Mouse (Mus musculus): ENCODE results near the gene Sin3a. TPM values are rescaled to one million over a fixed set of nuclear protein-coding genes. Genes with fewer than 3 reads are reported as not detected.

The Sin3a gene
- polyA plus RNA-seq, 1 experiment from 2014 or later = 62.5 TPM

- H3K9me3 ChIP-seq (replicated peaks) = no peaks in the 10 kb centered on the region
- peaks cover 2% of the 10 kb centered on the region; the same call in 1 of the 2 replicates for H3K4me1 ChIP-seq
- 91% methylated on average over 17 of the region's 17 CpGs for WGBS
- no peak for DNase-seq (ENCODE audit: low spot score)
- peaks cover 74% of the 10 kb centered on the region for H3K36me3 ChIP-seq
- no peaks in the 10 kb centered on the region for H3K27me3 ChIP-seq (ENCODE audit: low read depth, poor library complexity, severe bottlenecking)
- no peak overlapping the region for H3K27ac ChIP-seq
- no peak overlapping the region for H3K4me3 ChIP-seq
These were observed 69.8 kb downstream of the Sin3a start for GRCm38 (mm10) chr9:57141417-57142353.

- H3K36me3 ChIP-seq = peaks cover 59% of the 10 kb centered on the region
These were observed 71.4 kb downstream of the Sin3a start for GRCm38 (mm10) chr9:57143212-57143611.

GRCm38 (mm10) chr9:57144830-57145229 is 73.0 kb downstream of the Sin3a start:
- H3K27me3 ChIP-seq (ENCODE audit: low read depth, poor library complexity, severe bottlenecking) = no peaks in the 10 kb centered on the region
- H3K36me3 ChIP-seq = peaks cover 43% of the 10 kb centered on the region
- no peak for DNase-seq (ENCODE audit: low spot score)
- no peak overlapping the region for H3K4me3 ChIP-seq
- no peak overlapping the region for H3K27ac ChIP-seq
- no peaks in the 10 kb centered on the region for H3K9me3 ChIP-seq (replicated peaks)
- 93% methylated on average over 8 of the region's 8 CpGs for WGBS
- peaks cover 19% of the 10 kb centered on the region for H3K4me1 ChIP-seq

More at GRCm38 (mm10) chr9:57143212-57143611, 71.4 kb downstream of the Sin3a start:
- Histone ChIP-seq H3K27me3 (ENCODE audit: low read depth, poor library complexity, severe bottlenecking) (no peaks in the 10 kb centered on the region), H3K4me1 (peaks cover 12% of the 10 kb centered on the region), H3K27ac (no peak overlapping the region), H3K4me3 (no peak overlapping the region), H3K9me3 (replicated peaks) (no peaks in the 10 kb centered on the region)
- DNase-seq (ENCODE audit: low spot score) = no peak
- WGBS = 87% methylated on average over 11 of the region's 11 CpGs

GRCm38 (mm10) chr9:57146451-57147066 is 74.7 kb downstream of the Sin3a start:
- peaks cover 19% of the 10 kb centered on the region for H3K4me1 ChIP-seq
- no peak overlapping the region for H3K4me3 ChIP-seq
- whole genome bisulfite sequencing = 90% methylated on average over 17 of the region's 17 CpGs
- H3K9me3 ChIP-seq (replicated peaks) = no peaks in the 10 kb centered on the region
- no peak for DNase-seq (ENCODE audit: low spot score)
- no peak overlapping the region for H3K27ac ChIP-seq
- peaks cover 26% of the 10 kb centered on the region for H3K36me3 ChIP-seq
- H3K27me3 ChIP-seq (ENCODE audit: low read depth, poor library complexity, severe bottlenecking) = no peaks in the 10 kb centered on the region

GRCm38 (mm10) chr9:57147205-57148143 is 75.6 kb downstream of the Sin3a start:
- peaks cover 19% of the 10 kb centered on the region for H3K4me1 ChIP-seq
- H3K27me3 ChIP-seq (ENCODE audit: low read depth, poor library complexity, severe bottlenecking) = no peaks in the 10 kb centered on the region
- peak overlapping the region; percentile 83 for H3K27ac ChIP-seq
- peaks cover 17% of the 10 kb centered on the region for H3K36me3 ChIP-seq
- no peak for DNase-seq (ENCODE audit: low spot score)
- H3K9me3 ChIP-seq (replicated peaks) = no peaks in the 10 kb centered on the region
- H3K4me3 ChIP-seq = peak overlapping the region; percentile 64
- WGBS = 8% methylated on average over 19 of the region's 19 CpGs

GRCm38 (mm10) chr9:57148144-57148878 is 76.5 kb downstream of the Sin3a start, which contains the start of gene Neil1:
Gene Neil1, minus strand, starts transcription at chr9:57148305.
- Histone ChIP-seq H3K36me3 (peaks cover 8% of the 10 kb centered on the region), H3K27me3 (ENCODE audit: low read depth, poor library complexity, severe bottlenecking) (no peaks in the 10 kb centered on the region)
- WGBS = 2% methylated on average over 27 of the region's 27 CpGs

GRCm38 (mm10) chr9:57149021-57149420 is 77.2 kb downstream of the Sin3a start:
- H3K4me3 ChIP-seq = peak overlapping the region; percentile 64
- peaks cover 19% of the 10 kb centered on the region for H3K4me1 ChIP-seq
- no peak for DNase-seq (ENCODE audit: low spot score)
- 80% methylated on average over 6 of the region's 6 CpGs for WGBS
- H3K9me3 ChIP-seq (replicated peaks) = no peaks in the 10 kb centered on the region
- peak overlapping the region; percentile 83; the same call in 1 of the 2 replicates for H3K27ac ChIP-seq
- 0 out of 2 replicates have a peak, but pooled peaks cover 2% of the 10 kb centered on the region for H3K36me3 ChIP-seq
- no peaks in the 10 kb centered on the region for H3K27me3 ChIP-seq (ENCODE audit: low read depth, poor library complexity, severe bottlenecking)

More at GRCm38 (mm10) chr9:57148144-57148878, 76.5 kb downstream of the Sin3a start, which contains the start of gene Neil1:
- Histone ChIP-seq H3K9me3 (replicated peaks) (no peaks in the 10 kb centered on the region), H3K4me1 (peaks cover 19% of the 10 kb centered on the region), H3K27ac (peak within 1 kb of the TSS; percentile 83), H3K4me3 (peak within 1 kb of the TSS; percentile 64)
- peak; percentile 82 for DNase-seq (ENCODE audit: low spot score)

- peaks cover 19% of the 10 kb centered on the region for H3K4me1 ChIP-seq
- no peak overlapping the region for H3K27ac ChIP-seq
- peaks cover 6% of the 10 kb centered on the region; the same call in 1 of the 2 replicates for H3K36me3 ChIP-seq
- H3K4me3 ChIP-seq = no peak overlapping the region
- H3K9me3 ChIP-seq (replicated peaks) = no peaks in the 10 kb centered on the region
- 86% methylated on average over 5 of the region's 5 CpGs for WGBS
- H3K27me3 ChIP-seq (ENCODE audit: low read depth, poor library complexity, severe bottlenecking) = no peaks in the 10 kb centered on the region
- no peak for DNase-seq (ENCODE audit: low spot score)
These were observed 78.4 kb downstream of the Sin3a start for GRCm38 (mm10) chr9:57150192-57150591.

GRCm38 (mm10) chr9:57152331-57152730 is 80.5 kb downstream of the Sin3a start:
- H3K4me3 ChIP-seq = no peak overlapping the region

GRCm38 (mm10) chr9:57156383-57156782 is 84.5 kb downstream of the Sin3a start:
- 91% methylated on average over 7 of the region's 7 CpGs for WGBS
- DNase-seq (ENCODE audit: low spot score) = no peak

More at GRCm38 (mm10) chr9:57152331-57152730, 80.5 kb downstream of the Sin3a start:
- no peak for DNase-seq (ENCODE audit: low spot score)
- Histone ChIP-seq H3K27ac (no peak overlapping the region), H3K4me1 (peaks cover 18% of the 10 kb centered on the region), H3K9me3 (replicated peaks) (no peaks in the 10 kb centered on the region), H3K27me3 (ENCODE audit: low read depth, poor library complexity, severe bottlenecking) (no peaks in the 10 kb centered on the region), H3K36me3 (peaks cover 13% of the 10 kb centered on the region; the same call in 1 of the 2 replicates)
- WGBS = 54% methylated on average over 6 of the region's 6 CpGs

GRCm38 (mm10) chr9:57156823-57157222 is 85.0 kb downstream of the Sin3a start:
- Histone ChIP-seq H3K27me3 (ENCODE audit: low read depth, poor library complexity, severe bottlenecking) (no peaks in the 10 kb centered on the region), H3K36me3 (peaks cover 13% of the 10 kb centered on the region; the same call in 1 of the 2 replicates), H3K9me3 (replicated peaks) (no peaks in the 10 kb centered on the region), H3K4me3 (peak overlapping the region; percentile 90), H3K4me1 (peaks cover 19% of the 10 kb centered on the region), H3K27ac (no peak overlapping the region)
- no peak for DNase-seq (ENCODE audit: low spot score)
- WGBS = 89% methylated on average over 8 of the region's 8 CpGs

More at GRCm38 (mm10) chr9:57156383-57156782, 84.5 kb downstream of the Sin3a start:
- peaks cover 19% of the 10 kb centered on the region for H3K4me1 ChIP-seq
- no peak overlapping the region for H3K4me3 ChIP-seq
- H3K36me3 ChIP-seq = peaks cover 13% of the 10 kb centered on the region; the same call in 1 of the 2 replicates
- H3K9me3 ChIP-seq (replicated peaks) = no peaks in the 10 kb centered on the region
- H3K27ac ChIP-seq = no peak overlapping the region
- H3K27me3 ChIP-seq (ENCODE audit: low read depth, poor library complexity, severe bottlenecking) = no peaks in the 10 kb centered on the region
